Mouse (Mus musculus) inflammation-experienced regulatory T-cells, adult 6 months (primary cell): Measurements from ENCODE around the gene Ubap2. TPM values are rescaled to one million over a fixed set of nuclear protein-coding genes. Genes with fewer than 3 reads are reported as not detected.

ENCODE experiments used
- ATAC-seq: one replicate; pipeline ENCODE4 v1.8.0; 2017
- polyA plus RNA-seq, 3 experiments: library from polyadenylated mRNA; unstranded; fragments of 100-300 nt; shearing (Covaris generic); gene quantifications; one replicate each; pipeline ENCODE4 v1.2.1; 2017

Gene Ubap2
- polyA plus RNA-seq, 3 experiments from 2014 or later, result 14.9 to 27.8 (median 18.4) TPM

DNA sequence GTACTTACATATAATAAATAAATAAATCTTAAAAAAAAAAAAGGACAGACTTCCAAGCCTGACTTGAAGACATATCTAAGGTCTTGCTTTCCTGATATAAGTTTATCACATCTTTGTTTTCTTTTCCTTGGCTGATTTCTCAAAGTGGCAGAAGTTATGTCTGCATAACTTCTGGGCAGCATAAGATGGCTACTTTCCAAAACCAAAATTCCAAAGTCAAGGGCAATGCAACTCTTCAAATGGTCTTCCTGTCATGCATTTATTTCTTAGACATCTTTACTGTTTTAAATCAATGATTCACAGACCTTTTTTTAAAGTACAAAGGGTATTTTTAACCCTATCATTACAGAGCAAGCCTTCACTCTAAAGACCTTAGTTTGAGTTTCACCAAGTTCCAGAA lies 14.3 kb downstream of the Ubap2 start:
- ATAC-seq, result no peak

- ATAC-seq, result no peak
Observed at GRCm38 (mm10) chr4:41259019-41259418, 15.9 kb downstream of the Ubap2 start.

GRCm38 (mm10) chr4:41257752-41258151 lies 17.2 kb downstream of the Ubap2 start:
- no peak for ATAC-seq

- ATAC-seq, result peak; percentile 65
Observed at GRCm38 (mm10) chr4:41255564-41256210, 19.3 kb downstream of the Ubap2 start.

DNA sequence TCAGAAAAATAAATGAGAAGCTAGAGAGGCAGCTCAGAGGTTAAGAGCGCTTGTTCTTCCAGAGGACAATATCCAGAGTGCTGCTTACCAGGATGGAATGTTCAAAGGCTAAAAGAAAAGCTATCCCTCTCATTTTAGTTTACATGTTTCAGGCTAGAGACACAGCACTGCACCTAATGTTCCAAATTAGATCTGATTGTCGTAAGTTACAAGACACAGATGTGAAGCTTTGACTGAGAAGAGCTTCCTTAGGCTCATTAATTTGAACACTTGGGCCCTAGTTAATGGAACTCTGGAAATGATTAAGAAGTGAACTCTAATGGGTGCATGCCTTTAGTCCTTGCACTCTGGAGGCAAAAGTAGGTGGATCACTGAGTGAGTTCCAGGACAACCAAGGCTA lies 21.2 kb downstream of the Ubap2 start:
- ATAC-seq, result no peak

- ATAC-seq, result no peak
Observed at GRCm38 (mm10) chr4:41245408-41245807, 29.5 kb downstream of the Ubap2 start.

GRCm38 (mm10) chr4:41240916-41241315 lies 34.0 kb downstream of the Ubap2 start:
- ATAC-seq, result peak; percentile 60

GRCm38 (mm10) chr4:41235621-41236020 lies 39.3 kb downstream of the Ubap2 start:
- ATAC-seq, result no peak

DNA sequence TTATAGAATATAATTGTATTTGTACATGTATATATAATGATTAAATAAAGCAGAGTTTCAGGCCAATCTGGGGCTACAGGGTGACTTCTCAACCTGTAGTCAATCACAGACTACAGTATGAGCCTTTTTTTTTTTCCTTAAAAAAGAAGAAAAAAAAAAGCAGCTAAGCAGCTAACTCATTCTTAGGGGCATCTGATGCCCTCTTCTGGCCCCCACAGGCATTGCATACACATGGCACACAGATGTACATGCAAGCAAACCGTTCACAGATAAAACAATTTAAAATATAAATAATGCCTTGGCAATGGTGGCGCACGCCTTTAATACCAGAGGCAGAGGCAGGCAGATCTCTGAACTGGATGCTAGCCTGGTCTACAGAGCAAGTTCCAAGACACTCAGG lies 48.6 kb downstream of the Ubap2 start:
- ATAC-seq, result no peak

DNA sequence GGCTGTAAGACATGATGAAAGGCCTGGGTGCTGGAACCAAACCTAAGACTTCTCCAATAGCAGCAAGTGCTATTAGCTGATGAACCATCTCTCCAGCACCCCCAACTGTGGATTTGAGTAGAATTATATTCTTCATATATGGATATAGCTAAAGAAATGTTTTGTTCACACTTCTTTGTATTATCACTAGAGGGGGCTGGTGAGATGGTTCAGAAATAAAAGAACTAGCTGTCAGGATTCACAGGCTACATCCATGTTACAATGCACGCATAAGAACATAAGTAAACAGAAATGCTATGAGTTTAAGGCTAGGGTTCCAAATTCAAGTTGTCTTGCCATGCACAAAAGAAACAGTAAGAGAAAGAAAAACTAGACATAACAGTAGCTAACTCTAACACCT lies 49.5 kb downstream of the Ubap2 start:
- ATAC-seq, result no peak

DNA sequence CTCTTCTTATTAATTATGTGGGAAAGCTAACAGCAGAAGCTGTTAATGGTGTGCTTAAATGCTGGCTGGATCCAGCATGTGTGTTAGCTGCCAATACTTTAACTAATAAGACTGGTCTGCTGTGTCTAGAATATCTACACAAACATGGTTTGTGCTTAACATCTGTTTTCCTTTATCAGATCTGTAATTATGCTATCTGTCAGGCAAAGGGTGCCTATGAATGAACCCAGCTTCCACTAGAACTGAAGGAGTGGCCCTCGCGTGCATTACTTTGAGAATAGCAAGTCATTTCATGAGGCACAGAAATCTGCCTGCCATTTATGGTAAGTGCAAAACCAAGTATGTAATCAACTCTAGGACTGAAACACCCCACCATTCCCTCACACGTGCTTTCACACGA lies 66.9 kb downstream of the Ubap2 start:
- no peak for ATAC-seq

GRCm38 (mm10) chr4:41205751-41206150 lies 69.2 kb downstream of the Ubap2 start:
- ATAC-seq, result no peak

GRCm38 (mm10) chr4:41202135-41202534 lies 72.8 kb downstream of the Ubap2 start:
- ATAC-seq, result no peak

DNA sequence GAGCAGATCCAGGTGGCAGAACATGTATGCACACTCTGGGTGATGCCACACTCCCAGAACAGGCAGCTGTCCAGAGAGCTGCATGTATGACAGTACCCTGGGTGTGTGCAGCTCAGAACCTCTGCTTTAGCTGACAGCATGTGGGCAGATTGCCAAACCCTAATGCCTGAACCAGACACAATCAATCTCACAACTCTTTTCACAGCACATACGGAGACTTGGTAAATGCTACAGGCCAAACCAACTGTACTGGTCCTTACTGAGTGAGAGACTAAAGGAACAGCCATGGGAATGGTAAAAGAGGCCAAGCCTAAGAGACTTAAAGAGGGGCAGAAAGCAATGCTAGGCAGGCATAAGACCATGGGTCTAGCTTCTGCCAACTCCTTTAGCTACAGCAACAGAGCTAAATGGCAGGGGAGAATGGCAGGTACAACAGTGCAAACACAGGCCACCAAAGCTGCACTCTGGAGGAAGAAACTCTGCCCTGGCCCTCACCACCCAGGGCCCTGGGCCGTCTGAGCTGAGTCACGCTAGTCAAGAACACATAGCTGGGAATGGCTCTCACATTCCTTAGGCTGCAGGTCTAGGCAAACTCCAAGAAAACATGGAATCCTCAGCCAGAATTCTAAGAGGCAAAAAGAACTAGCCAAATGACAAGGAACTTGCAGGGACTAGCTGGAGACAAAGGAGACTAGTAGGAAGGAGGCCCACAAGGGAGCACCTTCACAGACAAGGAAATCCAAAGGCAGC lies 77.9 kb downstream of the Ubap2 start:
- no peak for ATAC-seq

DNA sequence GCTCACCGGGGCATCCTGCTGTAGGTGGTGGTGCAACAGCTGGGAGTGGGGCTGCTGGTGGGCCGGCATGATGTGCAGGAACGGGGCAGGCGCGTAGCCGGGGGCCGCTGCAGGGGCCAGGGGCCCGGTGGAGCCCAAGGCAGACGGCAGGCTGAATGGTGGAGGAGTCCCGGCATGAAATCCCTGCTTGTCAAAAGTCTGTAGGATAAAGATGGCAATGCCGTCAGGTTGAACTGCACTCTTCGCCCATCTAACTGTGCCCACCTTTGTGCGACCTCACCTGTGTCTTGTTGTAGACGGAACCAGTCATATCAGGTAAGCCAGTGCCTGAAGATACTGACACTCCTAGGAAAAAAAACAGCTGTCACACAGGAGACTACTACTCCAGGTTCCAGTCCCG lies 79.6 kb downstream of the Ubap2 start:
- ATAC-seq, result no peak

GRCm38 (mm10) chr4:41192544-41193512 lies 82.1 kb downstream of the Ubap2 start:
- ATAC-seq, result no peak

DNA sequence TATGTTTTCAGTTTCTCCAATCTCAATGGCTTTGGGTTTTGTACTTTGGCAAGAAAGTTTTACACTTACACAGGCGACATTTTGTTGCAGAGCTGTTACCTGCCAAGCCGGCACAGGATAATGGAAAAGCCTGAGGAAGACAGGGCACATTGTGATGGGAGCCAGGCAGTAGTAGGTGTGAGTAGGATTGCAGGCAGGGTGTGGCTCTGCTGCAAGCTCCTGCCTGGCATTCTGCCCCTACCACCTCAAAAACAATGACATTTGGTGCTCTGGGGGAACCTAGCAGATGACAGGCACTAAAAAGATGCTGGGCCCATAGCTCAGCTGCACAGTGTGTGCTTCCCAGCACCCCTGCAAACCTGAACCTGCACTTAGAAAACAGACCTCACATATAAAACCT lies 85.1 kb downstream of the Ubap2 start:
- ATAC-seq, result no peak

DNA sequence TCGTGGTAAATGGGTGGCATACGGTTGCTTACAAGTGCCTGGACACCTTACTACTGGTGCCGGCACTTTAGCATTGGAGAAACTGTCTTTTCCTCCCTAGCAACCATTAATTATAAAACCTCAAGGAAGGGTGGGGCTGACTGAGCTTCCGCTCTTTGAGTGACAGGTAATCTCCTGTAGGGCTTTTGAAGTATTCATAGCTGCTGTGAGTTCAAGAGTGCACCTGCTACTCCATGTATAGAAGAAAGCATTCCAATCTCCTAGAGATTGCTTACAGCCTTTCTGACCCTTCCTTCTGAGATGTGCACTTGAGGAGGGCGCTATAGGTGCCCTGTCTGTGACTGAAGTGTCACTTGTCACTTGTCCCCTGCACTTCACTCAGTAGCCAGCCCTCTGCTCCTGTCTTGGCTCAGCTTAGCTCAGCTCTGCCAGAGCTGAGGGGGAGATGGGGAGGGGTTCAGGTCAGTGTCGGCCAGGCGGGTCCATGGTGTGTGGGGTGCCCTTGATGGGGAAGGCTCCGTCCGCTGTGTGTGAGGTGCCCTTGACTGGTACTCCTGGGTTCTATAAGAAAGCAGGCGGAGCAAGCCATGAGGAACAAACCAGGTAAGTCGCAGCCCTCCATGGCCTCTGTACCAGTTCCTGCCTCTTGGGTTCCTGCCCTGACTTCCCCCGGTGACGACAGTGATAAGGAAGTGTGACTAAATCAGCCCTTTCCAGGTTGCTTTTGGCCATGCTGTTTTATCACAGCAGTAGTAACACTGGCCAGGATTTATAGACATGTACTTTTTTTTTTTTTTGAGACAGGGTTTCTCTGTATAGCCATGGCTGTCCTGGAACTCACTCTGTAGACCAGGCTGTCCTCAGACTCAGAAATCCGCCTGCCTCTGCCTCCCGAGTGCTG lies 94.9 kb downstream of the Ubap2 start:
- no peak for ATAC-seq

GRCm38 (mm10) chr4:41174631-41175030 lies 100.3 kb downstream of the Ubap2 start:
- no peak for ATAC-seq

DNA sequence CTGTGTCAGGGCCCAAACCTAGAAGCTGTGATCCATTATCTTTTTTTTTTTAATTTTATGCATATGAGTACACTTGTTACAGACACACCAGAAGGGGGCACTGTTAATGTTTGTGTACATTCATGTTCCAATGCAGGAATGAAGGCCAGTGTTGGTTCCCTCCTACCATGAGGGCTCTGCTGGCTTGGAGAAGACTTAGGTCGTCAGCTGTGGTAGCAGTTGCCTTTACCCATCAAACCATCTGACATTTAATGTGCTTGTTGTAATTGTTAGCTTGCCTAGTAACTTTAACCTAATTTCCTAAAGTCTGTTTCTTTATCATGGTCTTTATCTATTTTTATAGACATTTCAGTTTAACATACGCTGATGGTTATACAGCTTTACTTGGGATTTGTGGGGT lies 104.0 kb downstream of the Ubap2 start:
- no peak for ATAC-seq

DNA sequence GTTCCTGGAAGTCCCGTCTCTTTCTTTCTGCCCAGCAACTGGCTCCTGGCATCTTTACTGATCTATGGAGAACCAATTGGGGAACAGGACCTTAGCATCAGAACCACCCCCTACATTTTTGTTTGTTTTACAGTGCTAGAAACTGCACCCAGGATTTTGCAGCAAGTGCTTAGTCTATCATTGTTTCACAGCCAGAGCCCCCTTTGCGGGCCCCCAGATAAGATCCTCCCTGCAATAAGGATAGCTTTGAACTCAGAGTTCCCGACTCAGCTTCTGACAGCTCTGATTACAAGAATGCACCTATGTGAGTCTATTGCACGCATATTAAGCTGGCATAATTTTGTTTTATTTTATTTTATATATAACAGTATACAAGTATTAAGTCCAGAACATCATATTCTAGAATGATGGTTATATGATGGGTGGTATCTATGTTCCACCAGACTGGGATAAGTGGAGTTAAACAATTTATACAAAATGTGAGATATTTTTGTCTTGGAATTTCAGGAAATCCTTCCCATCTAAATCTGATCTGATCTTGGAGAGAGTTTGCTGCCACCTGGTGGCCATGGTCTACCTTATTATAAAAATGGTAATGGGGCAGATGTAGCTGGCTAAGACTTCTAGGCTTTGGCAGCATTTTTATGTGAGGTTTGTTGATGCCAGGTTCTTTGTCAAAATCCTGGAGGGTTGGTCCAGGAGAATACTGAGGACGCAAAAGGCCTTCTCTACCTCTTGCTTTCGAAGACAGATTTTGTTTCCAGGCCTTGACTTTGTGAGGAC lies 109.1 kb downstream of the Ubap2 start:
- ATAC-seq, result no peak
